ENCODE assay signal across 9 mouse cellular contexts in the genomic region with DNA sequence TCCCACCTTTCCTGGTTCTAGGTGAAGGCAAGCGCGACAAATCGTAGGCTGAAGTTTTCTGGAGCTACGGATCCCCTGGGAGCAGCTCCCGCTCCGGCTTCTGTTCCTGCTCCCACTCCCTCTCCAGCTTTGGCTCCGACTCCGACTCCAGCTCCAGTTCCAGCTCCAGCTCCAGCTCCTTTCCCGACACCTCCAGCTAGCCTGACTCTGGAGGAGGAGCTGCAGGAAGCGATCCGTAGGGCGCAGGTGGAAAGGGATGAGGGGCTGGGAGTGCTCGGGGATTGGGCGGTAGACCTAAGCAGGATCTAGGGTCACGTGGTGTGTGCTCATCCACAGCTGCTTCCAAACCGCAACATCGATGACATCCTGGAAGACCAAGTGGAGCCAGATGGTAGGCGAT. TPM values are rescaled to one million over a fixed set of nuclear protein-coding genes. Genes with fewer than 3 reads are reported as not detected.
DNase-seq lines count a peak whose midpoint lies in the region; ATAC-seq lines count a peak whose summit lies in the region.
"Had no signal": no experiment of that assay in that cellular context is flagged by ENCODE, and none has a peak within 500 bp of the region (broad histone marks: within the 10 kb centered on the region; RNA-seq: fewer than 3 reads in every experiment).

No protein-coding gene starts in this region.

- WGBS in forebrain, embryonic 10.5 days, result 3% methylated on average over 18 of the region's 18 CpGs
- 2% methylated on average over 18 of the region's 18 CpGs for WGBS in hindbrain, embryonic 11.5 days
- WGBS in neural tube, embryonic 11.5 days, result 5% methylated on average over 18 of the region's 18 CpGs

- H3K4me1 ChIP-seq in forebrain, embryonic 10.5 days, result peaks cover 49% of the 10 kb centered on the region
- H3K4me1 ChIP-seq in hindbrain, embryonic 11.5 days (replicated peaks; ENCODE audit: control insufficient read depth, insufficient read depth, low read length), result peaks cover 4% of the 10 kb centered on the region; the same call in 1 of the 2 replicates
- H3K4me1 ChIP-seq in neural tube, embryonic 11.5 days (ENCODE audit: control insufficient read depth, insufficient read depth, low read length), result peaks cover 16% of the 10 kb centered on the region

- peak overlapping the region; percentile 96 for H3K27ac ChIP-seq in forebrain, embryonic 10.5 days
- H3K27ac ChIP-seq in hindbrain, embryonic 11.5 days (ENCODE audit: low read depth, low read length), result peak overlapping the region; percentile 82
- peak overlapping the region; percentile 79 for H3K27ac ChIP-seq in neural tube, embryonic 11.5 days (ENCODE audit: low read depth, low read length)

- peak; percentile 37 for DNase-seq in urinary bladder, postnatal 14 days (ENCODE audit: low spot score)
- no peak for DNase-seq in urinary bladder, postnatal 36 days (ENCODE audit: low spot score in 2 of 2)
- DNase-seq in forebrain, embryonic 10.5 days (ENCODE audit: extremely low spot score, low spot score), result peak; percentile 54
- peak; percentile 68 for DNase-seq in hindbrain, embryonic 11.5 days (ENCODE audit: low spot score)
- peak; percentile 68 for DNase-seq in left cerebral cortex, postnatal 4 days
- peak; percentile 71 for DNase-seq in neural tube, embryonic 11.5 days (ENCODE audit: low spot score)
- DNase-seq in ovary, postnatal 14 days (ENCODE audit: low spot score), result no peak

- no peaks in the 10 kb centered on the region for H3K9me3 ChIP-seq in forebrain, embryonic 10.5 days
- H3K9me3 ChIP-seq in hindbrain, embryonic 11.5 days (ENCODE audit: control insufficient read depth, low read length), result no peaks in the 10 kb centered on the region
- H3K9me3 ChIP-seq in neural tube, embryonic 11.5 days (ENCODE audit: control insufficient read depth, low read length), result no peaks in the 10 kb centered on the region

- intact Hi-C loops in left cerebral cortex, postnatal 4 days (cut with DNase I), result loop anchor here (5.0 kb wide), 1 partner anchor 58 kb away; no protein-coding TSS in a partner anchor

- peak overlapping the region; percentile 34 for H3K9ac ChIP-seq in hindbrain, embryonic 11.5 days (ENCODE audit: low read depth, low read length)
- H3K9ac ChIP-seq in neural tube, embryonic 11.5 days (ENCODE audit: low read length), result peak overlapping the region; percentile 53

- H3K4me2 ChIP-seq in hindbrain, embryonic 11.5 days (replicated peaks; ENCODE audit: low read depth, low read length), result peak overlapping the region; percentile 67
- H3K4me2 ChIP-seq in neural tube, embryonic 11.5 days (ENCODE audit: low read depth), result peak overlapping the region; percentile 73

- H3K4me3 ChIP-seq in forebrain, embryonic 10.5 days, result peak overlapping the region; percentile 59
- H3K4me3 ChIP-seq in hindbrain, embryonic 11.5 days (ENCODE audit: low read depth, low read length), result peak overlapping the region; percentile 37
- H3K4me3 ChIP-seq in neural tube, embryonic 11.5 days (ENCODE audit: low read depth, low read length), result peak overlapping the region; percentile 33

- peak; percentile 33 for ATAC-seq in hindbrain, embryonic 11.5 days (ENCODE audit: low FRiP score)
- ATAC-seq in neural tube, embryonic 11.5 days (ENCODE audit: insufficient read depth, low FRiP score, low TSS enrichment), result peak; percentile 35; the same call in 1 of the 2 replicates
- no peak for ATAC-seq in granulocyte monocyte progenitor cell, adult 5-6 weeks (replicated peaks; ENCODE audit: poor library complexity, severe bottlenecking)

- peaks cover 23% of the 10 kb centered on the region for H3K27me3 ChIP-seq in forebrain, embryonic 10.5 days (ENCODE audit: poor library complexity, severe bottlenecking)
- H3K27me3 ChIP-seq in hindbrain, embryonic 11.5 days (ENCODE audit: control insufficient read depth, insufficient read depth, low read length), result peaks cover 2% of the 10 kb centered on the region; the same call in 1 of the 2 replicates
- H3K27me3 ChIP-seq in neural tube, embryonic 11.5 days (ENCODE audit: control insufficient read depth, insufficient read depth, low read length), result no peaks in the 10 kb centered on the region

- H3K36me3 ChIP-seq in forebrain, embryonic 10.5 days (replicated peaks), result no peaks in the 10 kb centered on the region
- no peaks in the 10 kb centered on the region for H3K36me3 ChIP-seq in hindbrain, embryonic 11.5 days (ENCODE audit: control insufficient read depth, insufficient read depth, low read length)
- no peaks in the 10 kb centered on the region for H3K36me3 ChIP-seq in neural tube, embryonic 11.5 days (ENCODE audit: control insufficient read depth, insufficient read depth, low read length)

RNA-seq across cellular contexts. Expression of a gene that starts 4.4 kb away (rescaled TPM):
- 1.7 and 3.1 TPM in 2 replicates for polyA plus RNA-seq in forebrain, embryonic 10.5 days (2016; fragmentation: Nextera tagmentation; extraction: Ambion mirVana)
- polyA plus RNA-seq in hindbrain, embryonic 11.5 days (2014; fragmentation: Nextera tagmentation; extraction: Ambion mirVana), result 1.7 and 2.1 TPM in 2 replicates
- total RNA-seq in left cerebral cortex, postnatal 4 days (2021), result 1 to 10 TPM; 1.7 to 2.6 TPM
- 2.9 and 5.6 TPM in 2 replicates for polyA plus RNA-seq in neural tube, embryonic 11.5 days (2014; fragmentation: Nextera tagmentation; extraction: Ambion mirVana)
- total RNA-seq in granulocyte monocyte progenitor cell, adult 5-6 weeks (2014; fragmentation: Nextera tagmentation), result not detected in 2 replicates
- total RNA-seq in granulocyte monocyte progenitor cell, adult 5-6 weeks (2017), result 0.36 TPM in 1 of 2 replicates, not detected in the other

RNA-seq across cellular contexts. Expression of a gene that starts 16.9 kb away (rescaled TPM):
- 4.5 and 4.7 TPM in 2 replicates for polyA plus RNA-seq in forebrain, embryonic 10.5 days (2016; fragmentation: Nextera tagmentation; extraction: Ambion mirVana)
- polyA plus RNA-seq in hindbrain, embryonic 11.5 days (2014; fragmentation: Nextera tagmentation; extraction: Ambion mirVana), result 4.9 and 5.1 TPM in 2 replicates
- total RNA-seq in left cerebral cortex, postnatal 4 days (2021), result 10 to 100 TPM; 23.5 to 25.1 TPM
- polyA plus RNA-seq in neural tube, embryonic 11.5 days (2014; fragmentation: Nextera tagmentation; extraction: Ambion mirVana), result 5.7 and 7.5 TPM in 2 replicates
- 0.15 TPM in 1 of 2 replicates, not detected in the other for total RNA-seq in granulocyte monocyte progenitor cell, adult 5-6 weeks (2014; fragmentation: Nextera tagmentation)
- 0.93 TPM in 1 of 2 replicates, not detected in the other for total RNA-seq in granulocyte monocyte progenitor cell, adult 5-6 weeks (2017)

RNA-seq across cellular contexts. Expression of a gene that starts 22.0 kb away (rescaled TPM):
- 0.12 TPM in 2 replicates for polyA plus RNA-seq in forebrain, embryonic 10.5 days (2016; fragmentation: Nextera tagmentation; extraction: Ambion mirVana)
- 0.06 and 0.27 TPM in 2 replicates for polyA plus RNA-seq in hindbrain, embryonic 11.5 days (2014; fragmentation: Nextera tagmentation; extraction: Ambion mirVana)
- not detected for total RNA-seq in left cerebral cortex, postnatal 4 days (2021)
- polyA plus RNA-seq in neural tube, embryonic 11.5 days (2014; fragmentation: Nextera tagmentation; extraction: Ambion mirVana), result 0.08 and 0.11 TPM in 2 replicates
- total RNA-seq in granulocyte monocyte progenitor cell, adult 5-6 weeks (2014; fragmentation: Nextera tagmentation), result 0.24 TPM in 1 of 2 replicates, not detected in the other
- not detected in 2 replicates for total RNA-seq in granulocyte monocyte progenitor cell, adult 5-6 weeks (2017)
- polyA plus RNA-seq: spleen, adult 2 months had no signal

RNA-seq across cellular contexts. Expression of a gene that starts 22.6 kb away (rescaled TPM):
- 0.25 TPM in 1 of 2 replicates, not detected in the other for polyA plus RNA-seq in forebrain, embryonic 10.5 days (2016; fragmentation: Nextera tagmentation; extraction: Ambion mirVana)
- 0.12 and 0.18 TPM in 2 replicates for polyA plus RNA-seq in hindbrain, embryonic 11.5 days (2014; fragmentation: Nextera tagmentation; extraction: Ambion mirVana)
- under 1 TPM in 1 of 2 experiments, not detected in 1; 0.20 TPM for total RNA-seq in left cerebral cortex, postnatal 4 days (2021)
- not detected in 2 replicates for polyA plus RNA-seq in neural tube, embryonic 11.5 days (2014; fragmentation: Nextera tagmentation; extraction: Ambion mirVana)
- not detected in 2 replicates for total RNA-seq in granulocyte monocyte progenitor cell, adult 5-6 weeks (2014; fragmentation: Nextera tagmentation)
- 0.34 TPM in 1 of 2 replicates, not detected in the other for total RNA-seq in granulocyte monocyte progenitor cell, adult 5-6 weeks (2017)

RNA-seq across cellular contexts. Expression of a gene that starts 27.1 kb away (rescaled TPM):
- 0.07 TPM in 1 of 2 replicates, not detected in the other for polyA plus RNA-seq in forebrain, embryonic 10.5 days (2016; fragmentation: Nextera tagmentation; extraction: Ambion mirVana)
- not detected in 2 replicates for polyA plus RNA-seq in hindbrain, embryonic 11.5 days (2014; fragmentation: Nextera tagmentation; extraction: Ambion mirVana)
- total RNA-seq in left cerebral cortex, postnatal 4 days (2021), result under 1 TPM in 1 of 2 experiments, not detected in 1; 0.14 TPM
- polyA plus RNA-seq in neural tube, embryonic 11.5 days (2014; fragmentation: Nextera tagmentation; extraction: Ambion mirVana), result not detected in 2 replicates
- not detected in 2 replicates for total RNA-seq in granulocyte monocyte progenitor cell, adult 5-6 weeks (2014; fragmentation: Nextera tagmentation)
- total RNA-seq in granulocyte monocyte progenitor cell, adult 5-6 weeks (2017), result not detected in 2 replicates

Comparison
In these comparisons a context has a peak if more than half of its experiments do, and no peak if none do; other contexts are left out.
1. DNase-seq: peak in urinary bladder, postnatal 14 days (single experiment), forebrain, embryonic 10.5 days (single experiment), hindbrain, embryonic 11.5 days (single experiment), left cerebral cortex, postnatal 4 days (single experiment) and neural tube, embryonic 11.5 days (single experiment); none in urinary bladder, postnatal 36 days (0 of 2) and ovary, postnatal 14 days (single experiment).
2. Peak in every context shown above with its lines, with median percentiles within 50 percentile points of each other: H3K27ac ChIP-seq and H3K4me3 ChIP-seq.